Mouse (Mus musculus) adipocyte (in vitro differentiated cells): ENCODE results near the gene Rpl27a.

Source experiments
- DNase-seq: peaks from one replicate; pipeline ENCODE4 v3.0.0-alpha.2; 2016; ENCODE audit warnings: low spot score

Rpl27a gene

DNA sequence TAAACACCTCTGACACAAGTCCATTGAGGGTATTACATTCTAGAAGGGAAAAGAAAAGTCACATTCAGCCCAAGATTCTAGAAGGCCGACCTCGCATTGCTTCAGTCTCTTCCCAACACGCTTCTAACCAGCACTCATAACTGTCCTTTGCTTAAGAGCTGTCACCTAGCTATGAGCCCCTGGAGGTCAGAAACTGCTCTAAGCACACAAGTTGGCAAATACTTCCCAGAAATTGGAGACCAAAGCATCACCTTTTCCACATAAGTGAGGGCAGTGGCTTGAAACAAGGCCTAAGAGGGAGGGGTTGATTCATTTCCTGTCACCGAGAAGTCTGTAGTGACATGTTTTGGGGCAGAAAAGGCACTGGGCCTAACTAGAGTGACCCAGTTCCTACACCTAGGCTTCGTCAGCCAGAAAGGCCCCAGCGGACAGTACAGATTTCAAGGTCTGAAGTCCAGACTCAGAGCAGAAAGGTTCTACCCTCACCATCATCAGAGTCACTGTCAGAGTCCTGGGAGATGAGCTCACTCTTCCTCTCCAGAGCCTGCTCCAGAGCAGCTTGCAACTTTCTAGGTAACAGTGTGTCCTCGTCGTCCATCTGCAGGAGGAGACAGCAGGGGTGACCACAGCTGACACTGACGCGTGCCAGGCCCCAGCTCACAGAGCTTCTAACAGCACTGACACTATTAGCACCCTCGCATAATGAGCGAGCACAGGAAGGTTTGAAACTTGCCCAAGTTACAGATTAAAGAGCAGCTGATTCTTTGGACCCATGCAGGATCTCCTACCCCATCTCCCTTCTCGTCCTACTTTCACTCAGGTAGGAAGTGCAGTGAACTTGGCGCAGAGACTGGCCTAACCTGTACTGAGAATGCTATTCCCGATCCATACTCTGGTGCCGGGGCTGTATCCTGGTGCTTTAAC, 7.1 kb downstream of the Rpl27a start:
- DNase-seq: no peak

DNA sequence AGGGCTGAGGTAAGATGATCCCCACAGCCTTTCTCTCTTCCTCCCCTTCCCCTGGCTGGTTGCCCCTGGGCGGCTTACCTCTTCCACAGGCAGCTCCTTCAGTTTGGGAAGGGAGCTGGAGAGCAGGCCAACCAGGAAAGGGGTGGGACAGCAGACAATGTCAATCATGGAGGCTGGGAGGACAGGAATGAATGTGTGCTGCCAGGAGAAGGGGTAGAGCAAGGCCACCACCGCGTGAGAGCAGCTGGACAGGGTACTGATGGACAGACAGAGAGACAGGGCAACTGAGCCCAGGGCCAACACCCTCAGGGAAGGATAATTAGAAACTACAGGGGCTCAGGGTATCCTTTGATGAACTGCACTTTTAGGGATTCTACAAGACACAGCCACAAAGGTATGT, 8.6 kb downstream of the Rpl27a start:
- no peak for DNase-seq

DNA sequence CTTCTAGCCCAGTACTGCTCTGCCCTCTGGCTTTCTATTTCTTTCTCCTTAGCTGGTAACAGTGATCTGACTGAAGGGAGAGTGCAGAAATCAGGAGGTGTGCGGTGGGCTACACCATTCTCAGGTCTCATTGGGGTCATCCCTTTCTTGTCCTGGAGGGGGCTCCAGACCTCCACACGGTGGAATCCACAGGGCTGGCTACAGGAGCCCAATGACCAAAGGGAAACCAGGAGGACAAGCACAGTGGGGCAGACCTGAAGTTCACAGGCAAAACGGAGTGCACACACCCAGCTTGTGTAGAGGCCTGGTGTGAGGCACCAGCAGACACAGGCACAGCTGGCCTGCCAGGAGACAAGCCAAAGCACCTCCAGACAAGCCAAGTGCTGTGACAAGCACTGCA, 9.4 kb downstream of the Rpl27a start:
- peak; percentile 35 for DNase-seq

DNA sequence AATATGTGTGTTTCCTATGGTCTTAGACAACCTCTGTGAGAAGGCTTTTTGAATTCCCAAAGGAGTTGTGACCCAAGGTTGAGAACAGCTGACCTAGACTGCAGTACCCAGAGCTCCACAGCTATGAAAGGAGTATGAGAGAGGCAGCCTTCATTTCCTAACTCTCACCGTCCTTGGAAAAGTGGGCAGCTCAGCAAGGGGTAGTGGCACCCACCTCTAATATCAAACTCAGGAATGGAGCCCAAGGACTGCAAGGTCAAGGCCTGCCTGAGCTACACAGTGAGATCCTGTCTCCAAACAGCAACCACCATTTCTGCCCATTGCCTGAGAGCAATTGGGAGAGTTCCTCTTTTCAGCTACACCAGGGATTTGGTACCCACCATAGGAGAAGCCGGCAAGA, 10.8 kb downstream of the Rpl27a start:
- DNase-seq: no peak

DNA sequence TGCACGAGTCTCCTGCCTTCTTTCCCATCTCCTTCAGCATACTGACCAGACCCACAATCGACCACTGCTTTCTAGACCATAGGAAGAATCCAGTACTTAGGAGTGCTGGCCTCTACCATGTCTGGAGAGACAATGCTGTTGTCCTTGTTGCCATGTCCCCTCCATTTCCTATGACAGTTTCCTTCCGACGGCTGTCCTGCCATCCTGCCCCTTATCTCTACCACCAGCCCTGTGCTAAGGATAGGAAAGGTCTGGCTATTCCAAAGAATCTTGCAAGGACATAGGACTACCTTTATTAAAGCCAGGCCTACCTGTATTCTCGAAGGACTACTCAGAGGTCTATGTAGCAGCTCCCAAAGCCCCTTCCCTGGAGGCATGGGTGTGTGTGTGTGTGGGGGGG, 12.6 kb downstream of the Rpl27a start:
- no peak for DNase-seq

DNA sequence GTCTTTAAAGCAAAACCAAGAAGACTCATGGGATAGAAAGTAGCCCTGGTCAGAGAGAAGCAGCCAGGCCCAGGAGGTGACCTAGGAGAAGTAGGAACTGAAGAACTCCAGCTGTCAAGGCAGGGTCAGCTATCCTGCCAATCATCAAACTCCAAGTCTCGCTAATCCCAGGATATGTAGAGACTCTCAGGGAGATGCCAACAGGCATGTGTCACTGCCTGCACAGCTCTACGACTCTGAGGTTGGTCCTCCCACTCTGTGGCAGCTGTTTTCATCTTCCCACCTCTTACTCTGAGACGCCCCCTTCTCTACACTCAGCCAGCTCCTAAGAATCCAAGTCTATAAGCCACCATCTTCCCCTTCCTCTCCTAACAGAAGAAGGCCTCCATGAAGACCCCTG, 13.7 kb downstream of the Rpl27a start:
- no peak for DNase-seq

DNA sequence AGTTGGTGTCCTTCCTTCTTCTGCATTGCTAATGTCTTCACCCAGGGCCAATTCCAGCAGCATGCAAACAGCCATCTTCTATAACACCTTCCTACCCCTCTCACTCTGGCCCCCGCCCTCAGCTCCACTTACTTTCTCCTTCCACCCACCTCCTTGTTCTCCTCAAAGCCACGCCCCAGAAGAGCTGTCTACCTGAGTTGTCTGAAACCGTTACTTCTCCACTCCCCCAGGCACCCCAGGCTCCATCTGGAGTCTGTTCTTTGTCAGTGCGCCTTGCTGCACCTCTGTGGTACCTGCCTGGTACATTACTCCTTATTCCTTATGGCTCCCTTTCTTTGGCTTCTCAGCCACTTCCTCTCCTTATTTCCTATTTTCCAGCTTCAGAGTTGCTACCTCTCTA, 14.2 kb downstream of the Rpl27a start:
- no peak for DNase-seq

DNA sequence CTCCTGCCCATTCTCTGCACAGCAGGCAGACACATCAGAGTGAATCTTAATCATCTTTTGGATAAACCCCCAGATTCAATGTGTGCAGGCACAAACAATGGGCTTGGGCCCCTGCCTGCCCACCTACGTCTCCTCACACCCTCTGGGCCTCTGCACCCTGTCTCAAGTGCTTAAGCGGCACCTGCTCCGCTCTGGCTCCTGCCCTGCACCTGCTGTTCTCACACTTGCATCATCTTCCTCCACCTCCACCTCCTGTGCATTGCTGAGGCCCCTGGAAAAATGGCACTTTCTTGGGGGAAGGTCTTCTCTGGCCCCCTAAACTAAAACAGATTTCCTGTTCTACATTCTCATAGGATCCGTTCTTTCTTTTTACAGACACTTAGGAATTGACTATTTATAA, 14.9 kb downstream of the Rpl27a start:
- no peak for DNase-seq

DNA sequence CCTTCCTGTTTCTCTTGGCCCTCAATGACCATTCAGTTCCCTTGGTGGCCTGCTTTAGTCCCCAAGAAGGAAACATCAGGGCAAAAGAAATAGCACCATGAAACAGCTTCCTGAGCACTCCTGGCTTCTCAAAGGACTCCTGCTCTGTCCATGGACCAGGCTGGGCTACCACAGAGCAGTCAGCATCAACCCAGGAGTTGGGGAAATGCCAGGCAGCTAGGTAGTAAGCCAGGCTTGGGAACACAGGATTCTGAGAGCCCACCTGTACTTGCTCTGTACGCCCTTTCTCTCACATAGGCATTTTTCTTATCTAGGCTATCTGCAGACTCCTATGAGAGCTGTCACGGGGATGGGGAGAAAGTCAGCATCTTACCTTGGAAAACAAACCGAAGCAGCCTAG, 16.0 kb downstream of the Rpl27a start:
- DNase-seq: no peak

DNA sequence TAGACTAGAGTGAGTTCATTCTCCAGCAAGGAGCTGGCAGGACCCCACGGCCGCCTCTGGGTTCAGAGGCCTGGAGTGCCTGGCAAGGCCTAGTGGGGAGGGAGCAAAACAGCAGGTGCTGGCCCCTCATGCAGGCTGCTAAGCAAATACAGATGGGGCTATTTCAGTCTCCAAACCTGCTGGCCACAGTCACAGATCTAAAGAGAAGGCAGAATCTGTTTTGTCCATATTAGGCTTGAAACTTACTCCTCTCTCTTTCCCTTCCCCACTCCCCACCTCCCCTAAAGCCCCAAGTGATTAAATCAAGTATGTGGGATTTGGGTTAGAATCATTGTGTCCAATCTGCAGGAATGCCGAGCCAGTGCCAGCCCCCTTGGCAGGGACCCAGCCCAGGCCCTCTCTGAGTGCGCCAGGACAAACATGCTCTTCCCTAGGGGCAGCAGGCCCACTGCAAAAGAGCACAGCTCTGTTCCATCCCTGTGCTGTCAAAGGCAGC, 17.6 kb downstream of the Rpl27a start:
- DNase-seq: peak; percentile 35

DNA sequence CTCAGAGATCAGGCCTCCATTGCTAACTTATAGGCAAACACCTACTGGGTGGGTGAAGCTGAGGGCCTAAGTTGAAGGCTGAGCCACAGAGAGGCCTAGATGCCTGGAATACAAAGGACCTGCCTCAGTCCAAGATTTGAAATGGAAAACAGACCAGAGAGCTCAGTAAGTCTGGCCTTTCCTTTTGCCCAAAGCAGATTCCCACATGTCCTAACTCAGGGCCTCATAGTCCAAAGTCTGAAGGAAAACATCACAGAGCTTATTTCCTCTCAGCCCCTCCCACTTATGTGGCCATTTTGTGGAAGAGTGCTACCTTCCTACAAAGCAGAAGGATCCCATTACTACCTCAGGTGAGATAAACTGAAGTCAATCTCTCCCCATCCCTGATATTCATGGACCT, 22.0 kb downstream of the Rpl27a start:
- DNase-seq: no peak

DNA sequence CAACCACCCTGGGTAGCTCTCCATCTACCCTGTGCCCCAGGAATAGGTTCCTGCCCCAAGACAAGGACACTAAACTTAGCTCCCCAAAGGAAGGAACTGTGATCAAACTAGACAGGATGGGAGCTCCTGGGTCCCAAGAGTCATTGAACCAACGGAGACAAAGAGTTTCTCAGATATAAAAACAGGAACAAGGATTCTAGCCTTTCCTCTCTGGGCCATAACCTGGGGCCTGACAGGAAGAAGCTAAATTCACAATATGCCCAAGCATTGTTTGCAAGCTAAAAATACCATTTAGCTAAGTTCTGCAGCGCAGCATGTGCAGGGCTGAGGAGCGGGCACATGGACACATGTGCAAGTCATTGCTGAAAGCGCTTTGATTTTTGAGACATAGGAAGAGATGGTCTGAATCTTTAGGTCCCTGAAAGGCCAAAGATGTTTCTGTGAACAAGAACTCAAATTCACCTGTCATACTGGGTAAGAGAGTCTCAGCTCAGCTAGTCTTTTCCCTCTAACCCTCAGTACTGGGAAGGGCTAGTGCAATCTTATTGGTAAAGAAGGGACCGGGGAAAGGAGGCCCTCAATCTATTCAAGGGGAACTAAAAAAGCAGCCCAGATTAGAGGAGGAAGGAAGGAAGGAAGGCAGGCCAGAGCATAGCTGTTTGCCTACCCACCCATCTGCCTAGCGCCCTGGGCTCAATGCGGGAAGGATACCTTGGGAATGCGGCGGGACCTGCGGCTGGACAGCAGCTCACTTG, 22.8 kb downstream of the Rpl27a start:
- no peak for DNase-seq

DNA sequence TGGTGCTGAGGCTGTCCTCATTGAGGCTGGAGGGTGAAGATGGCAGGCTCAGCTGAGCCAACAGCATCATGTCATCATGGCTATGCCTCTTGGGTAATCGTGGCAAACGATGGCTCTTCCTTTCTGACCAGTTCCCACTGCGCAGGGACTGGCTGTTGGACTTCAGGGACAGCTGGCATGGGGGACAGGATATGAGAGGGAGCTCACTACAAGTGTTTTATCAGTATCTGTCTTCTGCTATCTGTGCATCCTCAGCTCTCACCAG, 23.3 kb downstream of the Rpl27a start:
- no peak for DNase-seq

DNA sequence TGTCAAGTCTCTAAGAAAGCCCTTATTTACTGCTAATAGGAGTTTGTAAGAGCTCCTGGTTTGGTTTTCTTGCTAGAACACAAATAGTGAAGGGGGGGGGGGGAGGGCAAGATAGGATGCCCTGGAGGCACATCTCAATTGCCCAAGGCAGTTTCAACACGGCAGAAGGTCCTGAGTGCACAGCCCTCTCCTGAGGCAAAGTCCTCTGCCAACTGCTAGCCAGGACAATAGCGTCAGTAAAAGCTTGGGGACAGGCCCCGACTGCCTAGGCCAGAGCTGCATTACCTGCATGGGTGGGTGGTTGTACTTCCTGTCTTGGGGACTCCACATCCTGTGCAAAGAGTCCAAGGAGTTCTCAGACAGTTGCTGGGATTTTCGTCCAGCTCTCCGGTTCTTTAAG, 25.8 kb downstream of the Rpl27a start:
- peak; percentile 54 for DNase-seq

DNA sequence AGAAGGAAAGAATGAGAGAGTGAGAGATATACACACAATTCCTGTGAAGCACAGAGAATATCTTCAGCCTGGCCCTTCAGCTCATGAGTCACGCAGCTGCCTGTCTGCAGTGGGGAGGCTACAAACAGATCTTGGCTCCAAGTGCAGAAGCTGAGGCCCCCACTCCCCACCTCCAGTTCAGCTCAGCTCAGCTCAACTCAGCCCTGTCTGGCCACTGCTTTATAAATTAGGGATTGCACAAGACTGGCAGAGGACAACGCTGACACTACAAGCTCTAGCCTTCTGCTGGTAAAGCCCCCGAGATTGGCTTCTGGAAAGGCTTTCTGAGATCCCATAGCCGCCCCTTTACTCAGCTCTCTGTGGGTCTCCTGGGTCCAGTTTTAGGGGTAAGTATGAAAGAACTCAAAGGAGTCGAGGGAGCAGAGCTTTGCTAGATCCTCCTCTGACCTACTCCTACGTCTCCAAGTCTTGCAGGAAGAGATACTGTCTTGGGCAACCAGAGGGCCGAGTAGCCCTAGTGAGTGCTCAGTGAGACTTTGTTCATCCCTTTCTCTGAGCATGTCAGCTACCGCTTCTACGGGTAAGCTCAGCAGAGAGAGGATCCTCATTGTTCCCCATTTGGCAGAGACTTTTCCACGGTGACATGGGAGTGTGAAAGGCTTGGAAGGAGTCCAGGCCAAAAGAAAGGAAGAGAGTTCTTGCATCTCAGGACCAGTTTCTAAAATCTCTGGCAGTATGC, 26.5 kb downstream of the Rpl27a start:
- peak; percentile 73 for DNase-seq

DNA sequence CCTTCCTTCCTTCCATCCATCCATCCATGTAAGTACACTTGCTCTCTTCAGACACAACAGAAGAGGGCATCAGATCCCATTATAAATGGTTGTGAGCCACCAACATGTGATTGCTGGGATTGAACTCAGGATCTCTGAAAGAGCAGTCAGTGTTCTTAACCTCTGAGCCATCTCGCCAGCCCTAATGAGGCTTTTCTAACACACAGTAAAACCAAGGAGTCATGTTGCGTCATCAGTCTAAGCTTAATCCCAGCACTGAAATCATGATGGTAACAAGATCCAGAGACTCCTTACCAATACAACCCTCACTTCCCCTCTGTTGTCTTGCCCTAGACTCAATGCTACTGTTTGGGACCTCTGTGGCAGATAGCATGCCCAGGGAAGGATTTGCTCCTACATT, 27.2 kb downstream of the Rpl27a start:
- DNase-seq: peak; percentile 52

DNA sequence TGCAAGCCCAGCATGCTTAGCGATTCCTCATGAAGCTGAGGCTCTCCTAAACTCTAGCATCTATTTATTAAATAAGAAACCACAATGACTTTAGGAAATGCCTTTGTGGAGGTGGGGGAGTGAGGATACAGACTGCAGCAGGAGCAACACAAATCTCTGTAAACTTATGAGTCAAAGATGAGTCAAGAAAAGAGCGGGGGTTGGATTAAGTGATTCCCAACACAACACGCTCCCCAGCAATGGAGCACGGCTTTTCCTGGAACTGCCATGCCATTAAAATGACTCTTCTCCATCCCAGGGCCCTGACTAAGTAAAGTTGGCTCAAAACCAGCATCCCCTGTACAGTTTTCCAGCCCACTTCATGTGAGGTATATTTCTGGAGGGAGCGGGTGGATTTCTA, 27.8 kb downstream of the Rpl27a start:
- no peak for DNase-seq

DNA sequence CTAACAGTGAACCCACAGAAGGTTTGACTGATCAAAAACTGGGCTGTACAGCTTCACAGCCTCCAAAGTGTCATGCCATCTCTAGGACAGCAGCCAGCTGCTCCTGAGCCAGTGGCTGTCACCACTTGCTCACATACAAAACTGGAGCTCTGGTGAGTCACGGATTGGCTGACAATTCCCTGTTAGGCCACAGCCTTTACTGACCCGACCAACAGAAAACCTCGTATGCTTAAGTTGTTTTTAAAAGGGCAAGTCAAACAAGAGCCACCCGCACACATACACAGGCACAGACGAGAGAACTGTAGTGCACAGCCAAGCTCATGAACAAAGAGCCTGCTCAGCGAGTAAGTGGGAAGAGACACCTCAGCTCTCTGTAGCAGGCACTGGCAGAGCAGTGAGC, 40.6 kb downstream of the Rpl27a start:
- DNase-seq: peak; percentile 87

DNA sequence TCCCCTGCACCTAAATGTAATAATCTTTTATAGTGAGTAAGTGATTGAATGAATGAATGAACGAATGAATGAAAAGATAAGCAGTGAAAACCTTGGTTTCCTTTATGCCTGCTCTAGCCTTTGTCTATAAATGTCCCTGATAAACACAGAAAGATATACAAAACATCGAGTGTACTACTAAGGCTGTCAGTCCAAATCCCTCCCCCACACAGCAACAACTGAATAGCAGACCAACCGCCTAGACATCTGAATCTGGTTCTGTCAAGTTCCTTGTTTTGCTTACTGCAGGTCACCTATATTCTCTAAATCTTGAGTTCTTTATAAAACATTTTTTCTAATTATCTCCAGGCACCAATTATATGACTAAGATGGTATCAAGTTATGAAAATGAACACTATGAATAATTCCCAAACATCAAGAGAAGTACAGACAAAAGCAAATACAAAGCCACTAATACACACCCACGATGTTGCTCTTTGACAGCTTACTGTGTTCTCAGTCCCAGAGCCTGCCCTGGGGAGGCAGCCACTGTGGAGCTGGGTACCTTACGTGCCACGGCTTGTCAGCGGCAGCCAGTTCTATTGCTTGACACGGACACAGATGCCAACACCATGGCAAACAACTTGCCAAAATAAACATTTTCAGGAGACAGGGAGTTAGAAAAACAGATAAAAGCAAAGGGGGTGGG, 42.7 kb downstream of the Rpl27a start:
- DNase-seq: peak; percentile 61

DNA sequence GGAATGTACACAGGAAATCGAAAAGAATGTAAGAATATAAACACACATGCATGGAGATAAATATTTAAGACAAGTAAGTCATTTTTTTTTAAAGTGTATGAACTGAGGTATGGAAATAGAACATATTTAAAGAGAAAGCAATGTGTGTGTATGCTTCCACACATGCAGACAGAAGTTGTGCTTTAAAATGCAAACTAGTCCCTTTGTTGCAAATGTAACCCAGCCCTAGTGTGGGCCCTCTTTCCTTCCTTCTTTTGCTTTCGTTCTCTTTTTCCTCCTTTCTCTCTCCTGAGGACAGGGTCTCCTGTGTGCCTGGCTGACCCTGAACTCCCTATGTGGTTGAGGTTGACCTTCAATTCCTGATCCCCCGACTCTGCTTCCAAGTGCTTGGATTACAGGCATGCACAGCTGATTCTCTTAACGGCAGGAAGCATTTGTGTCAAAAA, 43.2 kb downstream of the Rpl27a start:
- no peak for DNase-seq

DNA sequence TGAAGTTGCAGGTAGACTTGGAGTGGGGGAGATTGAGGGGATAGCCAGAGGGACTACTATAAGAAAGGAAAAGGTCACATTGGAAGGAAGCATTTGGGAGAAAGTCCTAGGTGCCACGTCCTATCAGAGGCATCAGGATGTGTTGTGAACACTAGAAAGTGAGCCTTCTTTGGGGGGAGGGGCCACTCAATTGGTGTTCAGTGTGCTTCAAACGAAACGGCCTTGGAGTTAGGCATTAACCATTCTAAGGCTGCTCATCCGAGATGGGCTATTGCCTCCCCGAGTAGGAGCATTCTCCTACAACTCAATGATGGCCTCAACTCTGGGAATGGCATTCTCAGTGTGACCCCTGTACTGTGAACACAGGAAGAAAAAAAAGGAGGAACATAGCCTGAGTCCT, 43.7 kb downstream of the Rpl27a start:
- no peak for DNase-seq

DNA sequence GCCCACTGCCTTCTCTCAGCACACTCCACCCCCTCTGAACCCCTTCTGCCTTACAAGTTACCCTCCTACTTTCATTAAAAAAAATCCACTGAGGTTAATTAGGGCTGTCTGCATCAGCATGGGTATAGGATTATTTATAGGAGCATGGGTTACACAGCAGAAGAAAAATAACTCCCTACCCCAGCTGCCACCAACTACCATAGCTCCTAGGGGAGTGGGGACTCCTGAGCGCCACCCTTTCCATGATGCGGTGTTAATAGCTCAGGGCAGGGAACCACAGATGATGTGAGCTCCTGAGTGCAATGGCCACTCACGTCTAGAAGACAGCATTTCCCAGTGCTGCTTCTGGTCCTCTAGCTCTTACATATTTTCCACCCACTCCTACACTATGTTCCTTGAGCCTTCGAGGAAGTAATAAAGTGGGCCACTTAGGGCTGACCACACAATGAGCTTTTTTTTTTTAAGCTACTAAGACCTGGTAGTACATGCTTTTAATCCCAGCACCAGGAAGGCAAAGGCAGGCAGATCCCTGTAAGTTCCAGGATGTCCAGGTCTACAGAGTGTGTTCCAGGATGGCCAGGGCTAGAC, 44.9 kb downstream of the Rpl27a start:
- DNase-seq: no peak
